Mouse (Mus musculus): Measurements from ENCODE around the gene Ccdc92b.

DNA sequence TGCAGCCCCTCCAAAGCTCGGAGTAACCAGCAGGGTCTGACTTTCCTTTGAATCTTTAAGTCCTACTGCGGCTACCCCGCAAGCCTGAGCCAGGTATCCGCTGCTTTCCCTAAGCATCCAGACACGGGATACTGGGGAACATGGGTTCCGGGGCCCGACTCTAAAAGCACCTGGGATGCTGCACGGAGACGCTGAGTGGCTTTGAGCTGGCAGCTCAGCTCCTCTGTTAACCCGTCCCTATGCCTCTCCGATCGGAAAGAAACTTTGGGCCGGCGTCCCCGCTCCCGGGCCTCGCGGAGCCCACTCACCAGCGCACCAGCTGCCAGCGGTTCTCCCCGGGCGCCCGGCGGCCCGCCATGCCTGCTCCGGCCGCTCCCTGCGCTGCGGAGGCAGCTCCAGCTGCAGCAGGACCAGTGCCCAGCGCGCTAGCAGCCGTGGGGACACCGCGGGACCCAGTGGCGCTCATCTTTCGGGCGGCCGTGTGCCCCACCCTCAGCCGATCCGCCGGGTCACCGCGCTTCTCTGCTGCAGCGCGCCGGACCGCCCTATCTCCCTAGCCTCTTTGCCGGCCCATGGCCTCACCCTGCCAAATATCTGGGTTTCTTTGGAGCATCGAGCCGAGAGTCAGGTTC, 8.7 kb upstream of the Ccdc92b start, which contains the start of gene Rap1gap2:
- TF ChIP-seq CTCF (IDR thresholded peaks at IDR 0.05; ENCODE audit: borderline replicate concordance, extremely low read depth, insufficient read depth, insufficient read length) (no peak), POLR2A (IDR thresholded peaks at IDR 0.05; ENCODE audit: borderline replicate concordance, extremely low read depth, insufficient read depth, insufficient read length, poor library complexity, severe bottlenecking) (no peak)
